Mouse (Mus musculus) lung, postnatal 0 days (tissue): ENCODE data around the gene Lsm2.

Experiments used
- CTCF ChIP-seq: IDR thresholded peaks from 2 replicates; pipeline ENCODE4 v1.5.1; 2016; ENCODE audit warnings: antibody characterized with exemption, mild to moderate bottlenecking
- EP300 ChIP-seq: IDR thresholded peaks from 2 replicates; pipeline ENCODE4 v1.6.1; 2016; ENCODE audit warnings: antibody characterized with exemption, mild to moderate bottlenecking, control low read depth

GRCm38 (mm10) chr17:34975581-34976492 is 5.8 kb upstream of the Lsm2 start:
- no peak for TF ChIP-seq CTCF
- no peak for TF ChIP-seq EP300
